Mouse (Mus musculus): ENCODE data around the gene Fkbp15.

- TF ChIP-seq CTCF (IDR thresholded peaks at IDR 0.05) (no peak), EP300 (IDR thresholded peaks at IDR 0.05; ENCODE audit: insufficient read depth, low read depth, low read length) (no peak), POLR2A (IDR thresholded peaks at IDR 0.05; ENCODE audit: insufficient read depth, low read depth, low read length) (no peak)
Measured at GRCm38 (mm10) chr4:62359256-62359775, 1.0 kb downstream of the Fkbp15 start.
